Mouse (Mus musculus): Measurements from ENCODE around the gene Gpr146. TPM values are rescaled to one million over a fixed set of nuclear protein-coding genes. Genes with fewer than 3 reads are reported as not detected.

The Gpr146 gene
- polyA plus RNA-seq, 1 experiment: 34.7 TPM

DNA sequence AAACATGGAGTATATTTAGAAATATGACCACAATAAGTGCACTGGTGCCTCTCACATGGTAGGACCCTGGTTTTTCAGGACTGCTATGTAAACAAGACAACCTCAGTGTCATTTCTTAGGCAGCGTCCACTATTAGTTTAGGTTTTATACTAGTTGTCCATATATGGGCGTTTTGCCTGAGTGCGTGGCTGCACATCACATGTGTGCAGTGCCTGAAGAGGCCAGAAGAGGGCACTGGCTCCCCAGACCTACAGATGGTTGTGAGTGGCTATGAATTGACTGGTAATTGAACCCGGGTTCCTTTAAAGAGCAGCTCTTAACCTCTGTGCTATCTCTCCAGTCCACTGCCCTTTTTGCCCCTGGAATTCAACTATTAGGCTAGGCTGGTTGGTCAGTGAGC is 39.4 kb downstream of the Gpr146 start:
- Histone ChIP-seq H3K4me1 (ENCODE audit: control insufficient read depth, insufficient read depth, low read length) (0 out of 2 replicates have a peak, but pooled peaks cover 2% of the 10 kb centered on the region), H3K27ac (ENCODE audit: insufficient read depth, low read depth, low read length) (no peak overlapping the region), H3K4me3 (ENCODE audit: insufficient read depth, low read length) (no peak overlapping the region)
- TF ChIP-seq POLR2A (IDR thresholded peaks at IDR 0.05; ENCODE audit: borderline replicate concordance, low read depth, low read length): no peak
- peak; percentile 43 for TF ChIP-seq CTCF (IDR thresholded peaks at IDR 0.05; ENCODE audit: low read depth, low read length)

DNA sequence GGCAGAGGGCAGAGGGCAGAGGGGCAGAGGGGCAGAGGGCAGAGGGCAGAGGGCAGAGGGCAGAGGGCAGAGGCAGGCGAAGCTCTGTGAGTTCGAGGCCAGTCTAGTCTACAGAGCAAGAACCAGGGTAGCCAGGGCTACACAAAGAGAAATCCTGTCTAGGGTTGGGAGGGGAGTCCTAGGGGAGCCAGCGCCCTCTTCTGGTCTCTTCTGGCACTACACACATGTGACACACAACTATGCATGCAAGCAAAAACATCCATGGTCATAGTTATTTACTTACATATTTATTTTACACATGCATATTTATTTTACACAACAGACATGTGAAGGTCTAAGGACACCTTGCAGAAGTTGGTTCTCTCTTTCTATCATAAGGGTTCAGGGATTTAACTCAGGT is 40.0 kb downstream of the Gpr146 start:
- H3K27ac ChIP-seq (ENCODE audit: insufficient read depth, low read depth, low read length): no peak overlapping the region
- H3K4me3 ChIP-seq (ENCODE audit: insufficient read depth, low read length): no peak overlapping the region
- TF ChIP-seq POLR2A (IDR thresholded peaks at IDR 0.05; ENCODE audit: borderline replicate concordance, low read depth, low read length): no peak
- no peaks in the 10 kb centered on the region for H3K4me1 ChIP-seq (ENCODE audit: control insufficient read depth, insufficient read depth, low read length)

DNA sequence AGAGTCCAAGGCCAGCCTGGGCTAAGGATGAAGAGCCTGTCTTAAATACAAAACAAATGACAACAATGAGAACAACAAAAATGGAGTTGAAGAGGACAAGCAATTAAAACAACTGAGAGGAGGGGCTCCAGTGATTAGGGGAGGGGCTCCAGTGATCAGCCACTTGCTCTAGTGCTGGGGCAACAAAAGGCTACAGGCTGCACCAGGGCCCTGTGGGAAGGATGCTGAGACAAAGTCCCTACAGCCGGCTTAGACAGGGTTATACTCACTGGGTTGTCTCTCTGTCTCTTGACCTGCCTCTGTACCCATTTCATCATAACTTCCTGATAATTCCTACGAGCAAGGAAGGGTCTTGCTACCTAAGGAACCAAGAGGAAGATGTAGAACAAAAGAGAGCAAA is 40.6 kb downstream of the Gpr146 start:
- H3K4me3 ChIP-seq (ENCODE audit: insufficient read depth, low read length): no peak overlapping the region
- no peak overlapping the region for H3K27ac ChIP-seq (ENCODE audit: insufficient read depth, low read depth, low read length)
- TF ChIP-seq POLR2A (IDR thresholded peaks at IDR 0.05; ENCODE audit: borderline replicate concordance, low read depth, low read length) (no peak), CTCF (IDR thresholded peaks at IDR 0.05; ENCODE audit: low read depth, low read length) (no peak)
- no peaks in the 10 kb centered on the region for H3K4me1 ChIP-seq (ENCODE audit: control insufficient read depth, insufficient read depth, low read length)

DNA sequence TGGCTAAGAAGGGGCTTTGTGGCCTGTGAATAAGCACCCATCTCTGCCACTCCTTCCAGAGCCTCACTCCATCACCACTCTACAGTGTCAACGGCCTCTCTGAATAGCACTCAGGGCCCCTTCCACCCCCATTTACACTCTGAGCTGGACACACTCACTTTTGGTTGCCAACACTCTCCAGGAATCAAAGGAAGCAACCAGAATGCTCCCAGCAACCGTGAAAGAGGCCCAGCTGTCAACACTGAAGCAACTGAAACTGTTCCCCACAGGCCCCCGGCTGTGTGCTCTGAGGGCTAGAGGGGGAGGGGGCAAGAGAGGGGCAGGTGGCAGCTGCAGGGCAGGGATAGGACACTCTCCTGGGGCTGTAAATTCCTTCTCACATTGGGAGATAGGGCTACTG is 41.1 kb downstream of the Gpr146 start:
- TF ChIP-seq POLR2A (IDR thresholded peaks at IDR 0.05; ENCODE audit: borderline replicate concordance, low read depth, low read length) (no peak), CTCF (IDR thresholded peaks at IDR 0.05; ENCODE audit: low read depth, low read length) (no peak)
- Histone ChIP-seq H3K27ac (ENCODE audit: insufficient read depth, low read depth, low read length) (no peak overlapping the region), H3K4me1 (ENCODE audit: control insufficient read depth, insufficient read depth, low read length) (no peaks in the 10 kb centered on the region), H3K4me3 (ENCODE audit: insufficient read depth, low read length) (no peak overlapping the region)

DNA sequence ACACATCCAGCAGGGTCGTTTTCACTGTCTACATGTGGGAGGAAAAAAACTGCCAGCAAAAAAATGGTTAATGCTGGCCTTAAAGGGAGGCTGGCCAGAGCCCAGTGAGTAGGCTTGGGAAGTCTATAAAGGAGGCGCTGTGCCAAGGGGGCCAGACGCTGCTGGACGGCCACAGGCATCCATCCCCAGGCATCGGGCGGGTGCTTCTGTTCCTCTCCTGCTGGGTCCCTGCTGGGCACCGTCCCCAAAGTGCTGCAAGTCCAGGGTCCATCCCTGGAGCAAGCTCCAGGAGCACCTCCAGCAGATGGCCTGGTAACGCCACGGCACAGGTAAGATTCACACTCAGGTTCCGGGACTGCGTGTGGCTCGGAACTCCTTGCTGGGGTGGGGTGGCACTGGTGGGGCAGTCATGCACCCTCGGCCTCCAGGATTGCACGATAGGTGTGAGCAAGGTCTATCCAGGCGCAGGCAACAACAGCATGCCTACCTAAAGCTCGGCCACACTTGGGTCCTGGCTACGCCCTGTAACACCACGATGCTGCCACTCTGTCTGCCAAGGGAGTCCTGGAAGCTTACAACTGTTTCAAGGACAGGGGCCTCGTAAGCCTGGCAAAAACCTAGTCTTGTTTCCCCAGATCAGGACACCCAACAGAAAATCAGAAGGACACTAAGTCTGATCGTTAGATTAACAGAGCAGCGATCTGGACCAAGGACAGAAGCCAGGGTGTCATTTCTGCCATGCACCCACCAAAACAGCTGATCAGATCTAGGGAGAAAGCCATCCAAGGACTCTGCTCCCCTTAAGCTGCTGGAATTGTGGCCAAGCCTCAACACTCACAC is 45.7 kb downstream of the Gpr146 start, which contains the start of gene Gper1:
Gper1 (plus strand) TSS at position 126 of the 840 bp plus-strand sequence.
- H3K4me1 ChIP-seq (ENCODE audit: control insufficient read depth, insufficient read depth, low read length): no peaks in the 10 kb centered on the region
- no peak for TF ChIP-seq POLR2A (IDR thresholded peaks at IDR 0.05; ENCODE audit: borderline replicate concordance, low read depth, low read length)
- no peak for TF ChIP-seq CTCF (IDR thresholded peaks at IDR 0.05; ENCODE audit: low read depth, low read length)
- H3K27ac ChIP-seq (ENCODE audit: insufficient read depth, low read depth, low read length): no peak within 1 kb of the TSS
- no peak within 1 kb of the TSS for H3K4me3 ChIP-seq (ENCODE audit: insufficient read depth, low read length)

DNA sequence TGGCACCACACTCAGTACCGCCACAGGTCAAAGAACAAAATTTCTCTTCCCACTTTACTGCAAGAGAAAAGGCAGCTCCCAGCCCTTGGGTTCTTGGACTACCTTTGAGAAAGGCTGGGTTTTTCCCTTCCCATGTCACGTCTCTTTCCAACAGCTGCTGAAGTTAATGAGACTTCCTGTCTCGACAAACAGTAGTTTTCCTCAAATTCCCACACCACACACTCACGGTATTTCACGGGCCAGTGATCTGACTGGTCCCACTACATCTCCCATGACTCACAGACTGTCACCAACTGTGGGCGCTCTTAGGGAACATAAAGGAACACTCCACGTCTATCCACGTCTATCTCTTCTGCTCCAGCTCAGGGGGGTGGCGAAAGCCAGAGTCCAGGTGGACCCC is 47.7 kb downstream of the Gpr146 start:
- Histone ChIP-seq H3K4me3 (ENCODE audit: insufficient read depth, low read length) (no peak overlapping the region), H3K27ac (ENCODE audit: insufficient read depth, low read depth, low read length) (no peak overlapping the region), H3K4me1 (ENCODE audit: control insufficient read depth, insufficient read depth, low read length) (no peaks in the 10 kb centered on the region)
- TF ChIP-seq POLR2A (IDR thresholded peaks at IDR 0.05; ENCODE audit: borderline replicate concordance, low read depth, low read length) (no peak), CTCF (IDR thresholded peaks at IDR 0.05; ENCODE audit: low read depth, low read length) (no peak)

DNA sequence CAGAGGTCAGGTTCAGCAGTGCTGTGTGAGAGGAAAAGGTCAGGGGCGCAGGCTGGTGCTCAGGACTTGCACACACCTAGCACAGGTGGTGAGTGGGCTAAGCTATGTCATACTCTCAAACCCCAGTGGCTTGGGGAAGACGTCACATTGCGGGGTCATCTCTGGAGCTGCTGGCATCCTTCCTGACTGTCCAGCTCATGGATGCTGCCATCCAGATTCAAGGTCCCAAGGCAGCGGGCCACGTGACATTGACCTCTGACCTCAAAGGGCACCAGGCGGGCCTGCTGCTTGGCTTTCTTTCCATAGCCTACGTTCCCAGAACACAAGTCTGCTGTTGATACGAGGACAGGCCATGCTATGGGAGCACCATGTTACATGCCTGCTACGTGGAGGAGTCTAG is 49.5 kb downstream of the Gpr146 start:
- Histone ChIP-seq H3K27ac (ENCODE audit: insufficient read depth, low read depth, low read length) (no peak overlapping the region), H3K4me1 (ENCODE audit: control insufficient read depth, insufficient read depth, low read length) (no peaks in the 10 kb centered on the region), H3K4me3 (ENCODE audit: insufficient read depth, low read length) (no peak overlapping the region)
- TF ChIP-seq POLR2A (IDR thresholded peaks at IDR 0.05; ENCODE audit: borderline replicate concordance, low read depth, low read length): no peak
- TF ChIP-seq CTCF (IDR thresholded peaks at IDR 0.05; ENCODE audit: low read depth, low read length): no peak

DNA sequence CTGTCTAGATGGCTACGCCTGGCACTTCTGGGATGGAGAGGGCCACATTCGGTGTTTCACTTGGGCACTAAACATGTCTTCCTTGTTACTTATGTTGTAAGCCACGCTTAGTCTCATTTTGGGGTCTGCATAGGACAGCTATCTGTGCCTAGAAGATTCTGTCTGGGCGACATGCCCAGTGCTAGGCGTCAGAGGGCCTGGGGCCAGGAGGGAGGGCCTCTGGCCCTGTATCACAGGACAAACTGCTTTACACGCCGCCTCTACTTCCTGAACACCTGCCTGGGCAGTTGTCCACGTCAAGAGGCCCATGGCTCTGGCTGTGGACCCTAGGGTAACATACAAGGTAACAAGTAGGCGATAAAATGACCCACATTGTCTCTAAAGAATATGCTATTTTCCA is 50.5 kb downstream of the Gpr146 start:
- H3K4me1 ChIP-seq (ENCODE audit: control insufficient read depth, insufficient read depth, low read length): no peaks in the 10 kb centered on the region; the same call in 1 of the 2 replicates
- TF ChIP-seq POLR2A (IDR thresholded peaks at IDR 0.05; ENCODE audit: borderline replicate concordance, low read depth, low read length) (no peak), CTCF (IDR thresholded peaks at IDR 0.05; ENCODE audit: low read depth, low read length) (no peak)

DNA sequence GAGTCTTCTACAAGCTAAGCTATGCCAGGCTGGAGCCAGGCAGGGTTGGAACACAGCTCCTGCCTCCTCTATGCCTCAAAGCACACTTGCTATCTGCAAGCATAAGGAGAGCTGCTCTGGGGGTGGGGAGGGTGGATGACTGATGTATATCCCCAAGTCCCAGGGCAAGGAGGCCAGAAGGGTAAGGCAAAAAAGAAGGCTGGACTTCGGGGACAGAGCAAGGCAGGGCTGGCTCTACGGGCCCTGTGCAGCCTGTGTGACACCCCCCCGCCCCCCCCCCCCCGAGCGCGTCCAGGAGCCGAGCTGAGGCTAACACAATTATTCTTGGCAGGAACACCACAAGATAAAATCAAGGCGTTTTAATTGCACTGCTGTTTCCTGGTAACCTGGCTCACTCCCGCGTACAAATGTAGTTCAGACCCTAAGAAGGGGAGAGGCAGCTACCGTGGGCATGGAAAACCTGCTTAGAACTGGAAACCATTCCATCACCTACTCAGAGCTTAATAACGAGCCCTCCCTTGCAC is 52.4 kb downstream of the Gpr146 start:
- TF ChIP-seq POLR2A (IDR thresholded peaks at IDR 0.05; ENCODE audit: borderline replicate concordance, low read depth, low read length): no peak
- no peak for TF ChIP-seq CTCF (IDR thresholded peaks at IDR 0.05; ENCODE audit: low read depth, low read length)
- H3K27ac ChIP-seq (ENCODE audit: insufficient read depth, low read depth, low read length): no peak overlapping the region
- H3K4me1 ChIP-seq (ENCODE audit: control insufficient read depth, insufficient read depth, low read length): peaks cover 17% of the 10 kb centered on the region
- no peak overlapping the region for H3K4me3 ChIP-seq (ENCODE audit: insufficient read depth, low read length)

More for the DNA sequence above, 50.5 kb downstream of the Gpr146 start:
- Histone ChIP-seq H3K27ac (ENCODE audit: insufficient read depth, low read depth, low read length) (no peak overlapping the region), H3K4me3 (ENCODE audit: insufficient read depth, low read length) (no peak overlapping the region)

DNA sequence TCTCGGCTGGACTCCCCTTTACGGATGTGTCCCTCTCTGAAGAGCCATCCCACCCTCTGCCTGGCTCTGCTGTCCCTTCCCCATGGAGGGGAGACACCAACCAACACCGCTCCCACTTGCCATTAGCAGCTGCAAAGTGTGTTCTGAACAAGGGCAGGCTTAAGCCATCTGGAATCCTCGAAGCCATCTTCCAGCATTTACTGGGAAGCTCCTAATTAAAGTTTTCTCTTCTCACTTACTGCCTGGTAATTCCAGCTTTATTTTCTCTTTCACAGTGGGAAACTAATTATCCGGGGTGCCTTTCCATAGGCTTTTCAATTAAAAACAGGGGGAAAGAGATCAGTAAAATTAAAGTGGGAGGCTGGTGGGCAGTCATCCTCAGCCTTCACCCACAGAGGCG is 54.8 kb downstream of the Gpr146 start:
- Histone ChIP-seq H3K27ac (ENCODE audit: insufficient read depth, low read depth, low read length) (no peak overlapping the region), H3K4me1 (ENCODE audit: control insufficient read depth, insufficient read depth, low read length) (peaks cover 20% of the 10 kb centered on the region), H3K4me3 (ENCODE audit: insufficient read depth, low read length) (no peak overlapping the region)
- TF ChIP-seq POLR2A (IDR thresholded peaks at IDR 0.05; ENCODE audit: borderline replicate concordance, low read depth, low read length): no peak
- no peak for TF ChIP-seq CTCF (IDR thresholded peaks at IDR 0.05; ENCODE audit: low read depth, low read length)

Measured in bone marrow macrophage, adult 2 months (primary cell).